Comparison of ENCODE assay signal across 10 mouse cellular contexts in genomic region chr11:71902304-71903019, GRCm38 (mm10).
DNase-seq lines count a peak whose midpoint lies in the region; ATAC-seq and TF ChIP-seq lines count a peak whose summit lies in the region.
"Had no signal": no experiment of that assay in that cellular context is flagged by ENCODE, and none has a peak within 500 bp of the region (broad histone marks: within the 10 kb centered on the region; RNA-seq: fewer than 3 reads in every experiment).

No protein-coding gene starts in this region.

- no peaks in the 10 kb centered on the region for H3K36me3 ChIP-seq in midbrain, embryonic 11.5 days (ENCODE audit: control insufficient read depth, insufficient read depth, low read length)
- no peaks in the 10 kb centered on the region for H3K36me3 ChIP-seq in midbrain, embryonic 10.5 days
- H3K36me3 ChIP-seq in forebrain, embryonic 14.5 days (ENCODE audit: control insufficient read depth, insufficient read depth, low read length): no peaks in the 10 kb centered on the region
- H3K36me3 ChIP-seq: G1E; limb, embryonic 15.5 days had no signal

- H3K4me2 ChIP-seq in midbrain, embryonic 11.5 days: no peak overlapping the region
- H3K4me2 ChIP-seq in forebrain, embryonic 14.5 days (ENCODE audit: low read length): no peak overlapping the region
- H3K4me2 ChIP-seq: limb, embryonic 15.5 days had no signal

- no peak for DNase-seq in midbrain, embryonic 11.5 days (ENCODE audit: low spot score, missing footprints)
- no peak for DNase-seq in midbrain, embryonic 10.5 days (ENCODE audit: low spot score)
- peak; percentile 94 for DNase-seq in forebrain, embryonic 14.5 days (ENCODE audit: low spot score)
- peak; percentile 45 to 65 for DNase-seq in left cerebral cortex, adult 2 months (ENCODE audit: extremely low spot score in 1 of 2, low spot score in 2 of 2)
- DNase-seq in telencephalon, adult 2 months (ENCODE audit: low read depth, low spot score): peak; percentile 73
- DNase-seq in ovary, postnatal 14 days (ENCODE audit: low spot score): no peak
- no peak for DNase-seq in gastrocnemius, adult 8-10 months (ENCODE audit: low spot score in 2 of 2)

- WGBS in midbrain, embryonic 11.5 days: 70% methylated on average over 10 of the region's 10 CpGs
- WGBS in midbrain, embryonic 10.5 days: 76% methylated on average over 10 of the region's 10 CpGs
- WGBS in forebrain, embryonic 14.5 days: 39% methylated on average over 10 of the region's 10 CpGs

- peak; percentile 38; the same call in 1 of the 2 replicates for ATAC-seq in midbrain, embryonic 11.5 days (ENCODE audit: low FRiP score)
- ATAC-seq in forebrain, embryonic 14.5 days: peak; percentile 97
- ATAC-seq in erythroblast, adult 5-6 weeks (replicated peaks; ENCODE audit: low FRiP score, poor library complexity, severe bottlenecking): no peak

- H3K9ac ChIP-seq in midbrain, embryonic 11.5 days (ENCODE audit: low read length): no peak overlapping the region
- H3K9ac ChIP-seq in forebrain, embryonic 14.5 days (ENCODE audit: low read length): no peak overlapping the region
- H3K9ac ChIP-seq: limb, embryonic 15.5 days had no signal

- H3K9me3 ChIP-seq in midbrain, embryonic 11.5 days (ENCODE audit: control insufficient read depth, low read length): no peaks in the 10 kb centered on the region
- H3K9me3 ChIP-seq in midbrain, embryonic 10.5 days (replicated peaks): no peaks in the 10 kb centered on the region
- H3K9me3 ChIP-seq in forebrain, embryonic 14.5 days (replicated peaks; ENCODE audit: control insufficient read depth, low read length): no peaks in the 10 kb centered on the region
- H3K9me3 ChIP-seq: limb, embryonic 15.5 days had no signal

- no peak overlapping the region for H3K27ac ChIP-seq in midbrain, embryonic 11.5 days (ENCODE audit: low read depth, low read length)
- no peak overlapping the region for H3K27ac ChIP-seq in midbrain, embryonic 10.5 days (replicated peaks)
- H3K27ac ChIP-seq in forebrain, embryonic 14.5 days (ENCODE audit: low read depth, low read length): peak overlapping the region; percentile 79
- H3K27ac ChIP-seq in left cerebral cortex, adult 2 months: peak overlapping the region; percentile 1; the same call in 1 of the 2 replicates
- H3K27ac ChIP-seq: limb, embryonic 15.5 days had no signal

- no peak overlapping the region for H3K4me3 ChIP-seq in midbrain, embryonic 11.5 days (ENCODE audit: low read depth, low read length)
- no peak overlapping the region for H3K4me3 ChIP-seq in midbrain, embryonic 10.5 days
- no peak overlapping the region for H3K4me3 ChIP-seq in forebrain, embryonic 14.5 days (ENCODE audit: low read depth, low read length)
- no peak overlapping the region for H3K4me3 ChIP-seq in left cerebral cortex, adult 2 months
- H3K4me3 ChIP-seq: limb, embryonic 15.5 days had no signal

- no peaks in the 10 kb centered on the region for H3K4me1 ChIP-seq in midbrain, embryonic 11.5 days (ENCODE audit: control insufficient read depth, insufficient read depth, low read length)
- H3K4me1 ChIP-seq in midbrain, embryonic 10.5 days: peaks cover 15% of the 10 kb centered on the region
- peaks cover 14% of the 10 kb centered on the region for H3K4me1 ChIP-seq in forebrain, embryonic 14.5 days (ENCODE audit: control insufficient read depth, insufficient read depth, low read length)
- H3K4me1 ChIP-seq: limb, embryonic 15.5 days had no signal

- TF ChIP-seq CTCF in left cerebral cortex, adult 2 months (IDR thresholded peaks at IDR 0.05): no peak

- intact Hi-C loops in left cerebral cortex, adult 2 months (cut with DNase I): loop anchor here (1.0 kb wide), 2 partner anchors 37 to 43 kb away; no protein-coding TSS in a partner anchor

- H3K27me3 ChIP-seq in midbrain, embryonic 11.5 days (ENCODE audit: control insufficient read depth, insufficient read depth, low read length): no peaks in the 10 kb centered on the region
- H3K27me3 ChIP-seq in midbrain, embryonic 10.5 days (ENCODE audit: low read depth, poor library complexity, severe bottlenecking): no peaks in the 10 kb centered on the region
- no peaks in the 10 kb centered on the region for H3K27me3 ChIP-seq in forebrain, embryonic 14.5 days (replicated peaks; ENCODE audit: control insufficient read depth, insufficient read depth, low read length)
- H3K27me3 ChIP-seq: limb, embryonic 15.5 days had no signal

Comparison
In these comparisons a context has a peak if more than half of its experiments do, and no peak if none do; other contexts are left out.
1. DNase-seq: peak in forebrain, embryonic 14.5 days (single experiment), left cerebral cortex, adult 2 months (2 of 2) and telencephalon, adult 2 months (single experiment); none in midbrain, embryonic 11.5 days (single experiment), midbrain, embryonic 10.5 days (single experiment), ovary, postnatal 14 days (single experiment) and gastrocnemius, adult 8-10 months (0 of 2).
2. H3K27ac ChIP-seq: peak in forebrain, embryonic 14.5 days (single experiment) and left cerebral cortex, adult 2 months (single experiment); none in midbrain, embryonic 11.5 days (single experiment) and midbrain, embryonic 10.5 days (single experiment).